Mouse (Mus musculus): Measurements from ENCODE around the gene Cgrrf1. TPM values are rescaled to one million over a fixed set of nuclear protein-coding genes. Genes with fewer than 3 reads are reported as not detected.

Cgrrf1 gene
- polyA plus RNA-seq (2015; fragmentation: Nextera tagmentation; extraction: Ambion mirVana), result 20.2 and 20.7 TPM in 2 replicates

- no peaks in the 10 kb centered on the region for H3K9me3 ChIP-seq (replicated peaks)
- H3K27me3 ChIP-seq (replicated peaks), result no peaks in the 10 kb centered on the region; the same call in 1 of the 2 replicates
- no peak within 1 kb of the TSS; the same call in 1 of the 2 replicates for H3K27ac ChIP-seq (replicated peaks)
- peaks cover 13% of the 10 kb centered on the region for H3K4me1 ChIP-seq
- peak within 1 kb of the TSS; percentile 92 for H3K4me2 ChIP-seq
- peak within 1 kb of the TSS; percentile 71 for H3K9ac ChIP-seq (replicated peaks)
- no peaks in the 10 kb centered on the region for H3K36me3 ChIP-seq
- ATAC-seq (ENCODE audit: low FRiP score), result peak; percentile 97
- WGBS, result under 1% methylated on average over 32 of the region's 32 CpGs
- peak within 1 kb of the TSS; percentile 55 for H3K4me3 ChIP-seq (replicated peaks)
Measured at GRCm38 (mm10) chr14:46831837-46832333, at the start of gene Cgrrf1. Cgrrf1 (plus strand) TSS chr14:46832125.

- no peak overlapping the region for H3K9ac ChIP-seq (replicated peaks)
- WGBS, result 89% methylated on average over 8 of the region's 8 CpGs
- H3K9me3 ChIP-seq (replicated peaks), result no peaks in the 10 kb centered on the region
- H3K4me1 ChIP-seq, result peaks cover 24% of the 10 kb centered on the region
- no peak overlapping the region for H3K27ac ChIP-seq (replicated peaks)
- no peak overlapping the region for H3K4me3 ChIP-seq (replicated peaks)
- H3K4me2 ChIP-seq, result no peak overlapping the region
- no peaks in the 10 kb centered on the region for H3K27me3 ChIP-seq (replicated peaks)
- H3K36me3 ChIP-seq, result peaks cover 31% of the 10 kb centered on the region
- ATAC-seq (ENCODE audit: low FRiP score), result no peak
Measured at GRCm38 (mm10) chr14:46782187-46782828, 49.6 kb upstream of the Cgrrf1 start.

DNA sequence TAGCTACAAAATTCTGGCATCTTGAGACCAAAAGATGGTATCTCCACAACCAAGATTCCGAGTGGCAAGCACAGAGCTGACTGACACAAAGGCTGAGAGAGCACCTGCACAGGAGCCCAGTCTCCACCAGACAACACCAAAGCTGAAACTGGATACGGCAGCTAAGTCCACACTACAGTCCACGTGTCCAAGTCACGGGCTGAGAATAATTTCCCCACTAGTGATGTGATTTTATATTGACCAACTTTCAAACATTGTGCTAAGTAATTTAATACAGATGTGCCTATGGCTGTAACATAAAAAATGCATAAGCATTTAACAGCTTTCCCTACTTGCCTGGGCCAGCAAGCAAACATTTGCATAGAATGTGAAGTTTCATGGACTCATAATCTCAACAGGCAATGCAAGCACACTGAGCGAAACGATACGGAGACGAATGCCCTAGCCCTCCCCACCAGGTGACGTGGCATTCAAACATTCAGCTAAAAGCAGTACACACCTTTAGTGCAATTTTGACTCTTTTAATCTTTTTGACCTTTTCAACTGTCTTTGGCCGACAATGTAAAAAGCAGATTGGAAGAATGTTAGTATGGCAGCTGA, 48.5 kb upstream of the Cgrrf1 start:
- H3K9ac ChIP-seq (replicated peaks), result no peak overlapping the region
- H3K27me3 ChIP-seq (replicated peaks), result no peaks in the 10 kb centered on the region
- ATAC-seq (ENCODE audit: low FRiP score), result no peak
- WGBS, result 87% methylated on average over 10 of the region's 10 CpGs
- H3K4me3 ChIP-seq (replicated peaks), result no peak overlapping the region
- H3K4me2 ChIP-seq, result no peak overlapping the region
- H3K27ac ChIP-seq (replicated peaks), result no peak overlapping the region
- H3K36me3 ChIP-seq, result peaks cover 21% of the 10 kb centered on the region
- no peaks in the 10 kb centered on the region for H3K9me3 ChIP-seq (replicated peaks)
- peaks cover 24% of the 10 kb centered on the region for H3K4me1 ChIP-seq

DNA sequence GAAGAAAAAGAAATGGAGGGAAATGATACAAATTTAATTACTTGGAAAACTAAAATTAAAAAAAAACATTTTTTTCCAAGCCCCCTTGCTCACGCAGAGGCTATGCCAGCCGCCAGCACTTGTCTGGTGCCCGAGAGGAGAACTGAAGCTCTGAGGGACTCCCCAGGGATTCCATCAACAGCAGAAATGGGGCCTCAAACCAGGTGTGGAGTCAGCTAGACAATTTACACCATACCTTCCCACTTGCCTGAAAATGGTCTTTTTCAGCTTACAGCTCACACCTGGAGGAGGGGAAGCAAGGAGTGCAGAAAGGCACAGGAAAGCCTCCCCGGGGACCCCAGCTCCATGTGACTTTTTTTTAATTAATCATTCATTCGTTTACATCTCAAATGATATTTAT, 46.7 kb upstream of the Cgrrf1 start:
- 0 out of 2 replicates have a peak, but pooled peaks cover 3% of the 10 kb centered on the region for H3K36me3 ChIP-seq
- H3K27me3 ChIP-seq (replicated peaks), result no peaks in the 10 kb centered on the region
- H3K4me2 ChIP-seq, result no peak overlapping the region
- no peak overlapping the region for H3K9ac ChIP-seq (replicated peaks)
- ATAC-seq (ENCODE audit: low FRiP score), result no peak
- whole genome bisulfite sequencing, result 80% methylated on average over 5 of the region's 5 CpGs
- no peak overlapping the region for H3K27ac ChIP-seq (replicated peaks)
- H3K4me3 ChIP-seq (replicated peaks), result no peak overlapping the region
- no peaks in the 10 kb centered on the region for H3K9me3 ChIP-seq (replicated peaks)
- peaks cover 27% of the 10 kb centered on the region for H3K4me1 ChIP-seq

DNA sequence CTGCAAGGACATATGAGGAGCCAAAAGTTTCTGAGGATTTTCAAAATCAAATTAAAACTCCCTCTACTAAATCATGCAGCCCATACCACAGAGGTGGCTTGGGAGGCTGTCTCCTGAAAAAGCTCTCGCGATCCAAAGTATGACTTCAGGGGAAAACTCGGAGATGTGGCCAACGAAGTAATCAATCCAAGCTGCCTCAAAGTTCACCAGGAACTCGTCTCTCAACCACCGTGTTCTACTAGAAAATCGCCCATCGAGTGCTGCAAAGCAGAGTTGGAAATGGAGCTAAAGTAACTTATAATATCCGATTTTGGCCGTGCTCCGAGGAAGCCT, 44.5 kb upstream of the Cgrrf1 start:
- Histone ChIP-seq H3K4me2 (peak overlapping the region; percentile 64), H3K4me3 (replicated peaks) (peak overlapping the region; percentile 91), H3K36me3 (no peaks in the 10 kb centered on the region), H3K27me3 (replicated peaks) (no peaks in the 10 kb centered on the region), H3K9ac (replicated peaks) (peak overlapping the region; percentile 92), H3K4me1 (peaks cover 27% of the 10 kb centered on the region), H3K9me3 (replicated peaks) (no peaks in the 10 kb centered on the region), H3K27ac (replicated peaks) (peak overlapping the region; percentile 99)
- peak; percentile 0; the same call in 1 of the 2 replicates for ATAC-seq (ENCODE audit: low FRiP score)
- WGBS, result under 1% methylated on average over 11 of the region's 11 CpGs

DNA sequence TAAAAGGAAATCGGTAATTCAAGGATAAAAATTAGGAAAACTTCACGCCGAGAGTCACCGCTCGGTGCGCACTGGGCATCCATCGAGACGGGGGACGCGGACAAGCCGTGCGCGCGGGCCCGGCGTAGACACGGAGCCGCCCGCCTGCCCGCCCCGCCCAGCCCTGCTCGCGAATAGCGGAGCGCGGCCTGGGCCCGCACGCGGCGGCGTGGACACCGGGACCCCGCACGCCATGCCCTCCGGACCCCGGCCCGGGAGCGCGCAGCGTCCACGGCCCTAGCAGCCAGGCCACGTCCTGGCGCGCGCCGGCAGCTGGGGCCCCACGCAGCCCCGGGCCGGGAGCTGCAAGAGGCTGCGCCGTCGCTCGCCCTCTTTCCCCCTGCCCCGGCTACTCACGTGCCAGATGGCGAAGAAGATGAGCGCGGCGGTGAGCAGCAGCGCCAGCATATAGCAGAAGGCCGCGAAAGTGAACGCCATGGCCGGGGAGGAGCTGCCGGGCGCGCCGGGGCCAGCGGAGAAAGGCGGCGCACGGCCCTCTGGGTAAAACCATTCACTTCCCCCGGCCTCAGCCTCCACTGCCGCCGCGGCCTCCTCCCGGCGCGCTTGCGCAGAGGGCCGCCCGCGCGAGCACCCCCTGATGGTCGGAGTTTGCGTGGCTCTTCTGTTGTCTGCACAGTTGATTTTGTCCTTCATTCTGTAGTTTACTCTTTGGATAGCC, 44.0 kb upstream of the Cgrrf1 start, which contains the start of gene Cnih1:
Gene Cnih1, minus strand, starts transcription at position 625 of the 718 bp plus-strand sequence.
- peak within 1 kb of the TSS; percentile 64 for H3K4me2 ChIP-seq
- peak; percentile 96 for ATAC-seq (ENCODE audit: low FRiP score)
- no peaks in the 10 kb centered on the region for H3K27me3 ChIP-seq (replicated peaks)
- H3K9ac ChIP-seq (replicated peaks), result peak within 1 kb of the TSS; percentile 92
- peaks cover 27% of the 10 kb centered on the region for H3K4me1 ChIP-seq
- H3K9me3 ChIP-seq (replicated peaks), result no peaks in the 10 kb centered on the region
- H3K36me3 ChIP-seq, result no peaks in the 10 kb centered on the region
- H3K27ac ChIP-seq (replicated peaks), result peak within 1 kb of the TSS; percentile 99
- WGBS, result under 1% methylated on average over 86 of the region's 86 CpGs
- peak within 1 kb of the TSS; percentile 91 for H3K4me3 ChIP-seq (replicated peaks)

DNA sequence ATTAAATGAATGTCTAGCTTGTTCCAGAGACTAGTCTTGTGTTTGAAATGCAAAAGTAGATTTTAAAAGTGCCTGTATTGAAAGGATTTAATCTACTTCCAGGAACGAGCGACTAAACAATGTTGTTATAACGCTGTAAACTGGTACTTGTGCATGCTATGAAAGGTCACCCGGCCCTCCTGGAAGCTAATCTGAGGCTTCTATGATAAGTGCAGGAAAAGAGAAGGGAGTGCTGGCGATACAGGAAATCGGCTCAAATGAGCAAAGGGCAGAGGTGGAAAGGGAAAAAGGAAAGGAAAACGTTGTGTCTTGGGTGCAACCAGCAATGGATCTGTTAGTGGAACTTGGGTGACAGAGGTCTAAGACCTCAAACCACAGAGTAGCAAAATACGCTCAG, 43.4 kb upstream of the Cgrrf1 start:
- Histone ChIP-seq H3K9ac (replicated peaks) (no peak overlapping the region), H3K9me3 (replicated peaks) (no peaks in the 10 kb centered on the region), H3K36me3 (no peaks in the 10 kb centered on the region), H3K27ac (replicated peaks) (peak overlapping the region; percentile 99; the same call in 1 of the 2 replicates), H3K4me1 (peaks cover 27% of the 10 kb centered on the region), H3K27me3 (replicated peaks) (no peaks in the 10 kb centered on the region), H3K4me2 (peak overlapping the region; percentile 64), H3K4me3 (replicated peaks) (peak overlapping the region; percentile 91)
- WGBS, result 33% methylated on average over 8 of the region's 8 CpGs
- no peak for ATAC-seq (ENCODE audit: low FRiP score)

DNA sequence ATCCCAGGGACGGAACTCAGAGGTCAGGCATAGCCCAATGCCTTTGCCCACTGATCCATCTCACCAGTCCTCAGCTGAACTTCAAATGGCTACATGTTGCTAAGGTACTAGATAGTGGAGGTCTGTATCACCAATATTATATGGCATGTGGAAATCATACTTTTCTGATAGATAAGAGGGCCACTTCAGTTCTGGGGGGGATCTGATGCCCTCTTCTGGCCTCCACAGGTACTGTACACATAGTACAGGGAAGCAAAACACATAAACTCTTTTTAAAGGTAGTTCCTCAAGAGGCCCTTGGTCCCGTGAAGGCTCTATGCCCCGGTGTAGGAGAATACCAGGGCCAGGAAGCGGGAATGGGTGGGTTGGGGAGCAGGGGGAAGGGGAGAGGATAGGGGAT, 41.6 kb upstream of the Cgrrf1 start:
- H3K4me2 ChIP-seq, result no peak overlapping the region
- no peaks in the 10 kb centered on the region for H3K27me3 ChIP-seq (replicated peaks)
- 70% methylated on average over 4 of the region's 4 CpGs for WGBS
- no peaks in the 10 kb centered on the region for H3K9me3 ChIP-seq (replicated peaks)
- no peak for ATAC-seq (ENCODE audit: low FRiP score)
- H3K4me3 ChIP-seq (replicated peaks), result no peak overlapping the region
- no peaks in the 10 kb centered on the region for H3K36me3 ChIP-seq
- H3K9ac ChIP-seq (replicated peaks), result no peak overlapping the region
- H3K27ac ChIP-seq (replicated peaks), result no peak overlapping the region
- H3K4me1 ChIP-seq, result peaks cover 18% of the 10 kb centered on the region

DNA sequence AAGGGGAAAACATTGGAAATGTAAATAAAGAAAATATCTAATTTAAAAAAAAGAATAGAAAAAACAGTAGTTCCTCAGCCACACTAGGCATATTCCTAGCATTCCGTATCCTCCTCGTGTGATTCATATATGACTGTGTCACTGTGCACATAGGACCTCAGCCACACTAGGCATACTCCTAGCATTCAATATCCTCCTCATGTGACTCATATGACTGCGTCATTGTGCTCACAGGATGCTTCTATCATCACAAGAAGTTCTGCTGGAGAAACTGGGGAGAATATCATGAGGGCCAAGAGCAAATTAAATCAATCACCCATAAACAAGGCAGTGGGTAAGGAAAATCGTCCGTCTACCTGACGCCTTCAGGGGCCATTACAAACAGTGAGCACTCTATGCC, 41.2 kb upstream of the Cgrrf1 start:
- H3K27ac ChIP-seq (replicated peaks), result no peak overlapping the region
- no peaks in the 10 kb centered on the region for H3K36me3 ChIP-seq
- H3K4me2 ChIP-seq, result no peak overlapping the region
- no peak overlapping the region for H3K4me3 ChIP-seq (replicated peaks)
- no peaks in the 10 kb centered on the region for H3K9me3 ChIP-seq (replicated peaks)
- WGBS, result 93% methylated on average over 6 of the region's 6 CpGs
- peaks cover 16% of the 10 kb centered on the region for H3K4me1 ChIP-seq
- no peak overlapping the region for H3K9ac ChIP-seq (replicated peaks)
- ATAC-seq (ENCODE audit: low FRiP score), result no peak
- no peaks in the 10 kb centered on the region for H3K27me3 ChIP-seq (replicated peaks)

GRCm38 (mm10) chr14:46794157-46794556, 37.8 kb upstream of the Cgrrf1 start:
- Histone ChIP-seq H3K9ac (replicated peaks) (no peak overlapping the region), H3K36me3 (0 out of 2 replicates have a peak, but pooled peaks cover under 1% of the 10 kb centered on the region), H3K4me1 (no peaks in the 10 kb centered on the region), H3K4me3 (replicated peaks) (no peak overlapping the region), H3K27ac (replicated peaks) (no peak overlapping the region), H3K4me2 (no peak overlapping the region), H3K27me3 (replicated peaks) (no peaks in the 10 kb centered on the region), H3K9me3 (replicated peaks) (no peaks in the 10 kb centered on the region)
- 92% methylated on average over 5 of the region's 5 CpGs for WGBS
- ATAC-seq (ENCODE audit: low FRiP score), result no peak

- Histone ChIP-seq H3K27me3 (replicated peaks) (no peaks in the 10 kb centered on the region), H3K4me3 (replicated peaks) (no peak overlapping the region), H3K9me3 (replicated peaks) (no peaks in the 10 kb centered on the region), H3K36me3 (0 out of 2 replicates have a peak, but pooled peaks cover 11% of the 10 kb centered on the region), H3K4me1 (no peaks in the 10 kb centered on the region), H3K9ac (replicated peaks) (no peak overlapping the region), H3K27ac (replicated peaks) (no peak overlapping the region), H3K4me2 (no peak overlapping the region)
- no peak for ATAC-seq (ENCODE audit: low FRiP score)
- WGBS, result 86% methylated on average over 3 of the region's 3 CpGs
Measured at GRCm38 (mm10) chr14:46800684-46801345, 31.1 kb upstream of the Cgrrf1 start.
